Mouse (Mus musculus): ENCODE measurements at regions not wholly inside any gene's neighbourhood (a gene's known extent, or its start where the extent isn't known, plus 50 kb on each side); places are given as distances from the start of the nearest gene placed in this dataset.
"Not testable (repeated sequence)": the region's sequence is repeated elsewhere in the genome, so short reads cannot be mapped to it uniquely, and the experiment has no call there.

- H3K36me3 ChIP-seq (ENCODE audit: control insufficient read depth): no peaks in the 10 kb centered on the region
- no peak for TF ChIP-seq GATA1 (IDR thresholded peaks at IDR 0.05; ENCODE audit: low read length)
- no peak for TF ChIP-seq TAL1 (IDR thresholded peaks at IDR 0.05; ENCODE audit: low read length)
- no peaks in the 10 kb centered on the region for H3K9me3 ChIP-seq (ENCODE audit: control insufficient read depth, low read length)
- no peak overlapping the region for H3K4me3 ChIP-seq (replicated peaks)
- H3K4me1 ChIP-seq (ENCODE audit: control insufficient read depth): peaks cover 5% of the 10 kb centered on the region
- H3K27me3 ChIP-seq (ENCODE audit: control insufficient read depth): no peaks in the 10 kb centered on the region
These were observed 76.6 kb downstream of the Gm13691 start for GRCm38 (mm10) chr2:84066785-84067526.

GRCm38 (mm10) chr2:84068617-84069016 lies 78.3 kb downstream of the Gm13691 start:
- TF ChIP-seq GATA1 (IDR thresholded peaks at IDR 0.05; ENCODE audit: low read length): no peak
- no peak for TF ChIP-seq TAL1 (IDR thresholded peaks at IDR 0.05; ENCODE audit: low read length)

GRCm38 (mm10) chr2:84069411-84069810 lies 79.1 kb downstream of the Gm13691 start:
- not testable (repeated sequence) for H3K9me3 ChIP-seq (ENCODE audit: control insufficient read depth, low read length); H3K27me3 ChIP-seq (ENCODE audit: control insufficient read depth); H3K4me3 ChIP-seq (replicated peaks); H3K4me1 ChIP-seq (ENCODE audit: control insufficient read depth); H3K36me3 ChIP-seq (ENCODE audit: control insufficient read depth)

More at GRCm38 (mm10) chr2:84068617-84069016, 78.3 kb downstream of the Gm13691 start:
- Histone ChIP-seq H3K4me1 (ENCODE audit: control insufficient read depth) (peaks cover 10% of the 10 kb centered on the region), H3K9me3 (ENCODE audit: control insufficient read depth, low read length) (no peaks in the 10 kb centered on the region), H3K4me3 (replicated peaks) (no peak overlapping the region), H3K27me3 (ENCODE audit: control insufficient read depth) (no peaks in the 10 kb centered on the region), H3K36me3 (ENCODE audit: control insufficient read depth) (no peaks in the 10 kb centered on the region)

- Histone ChIP-seq H3K27me3 (ENCODE audit: control insufficient read depth) (no peaks in the 10 kb centered on the region), H3K9me3 (ENCODE audit: control insufficient read depth, low read length) (no peaks in the 10 kb centered on the region), H3K36me3 (ENCODE audit: control insufficient read depth) (no peaks in the 10 kb centered on the region), H3K4me1 (ENCODE audit: control insufficient read depth) (peaks cover 16% of the 10 kb centered on the region), H3K4me3 (replicated peaks) (no peak overlapping the region)
- TF ChIP-seq GATA1 (IDR thresholded peaks at IDR 0.05; ENCODE audit: low read length): no peak
- no peak for TF ChIP-seq TAL1 (IDR thresholded peaks at IDR 0.05; ENCODE audit: low read length)
These were observed 82.7 kb downstream of the Gm13691 start for GRCm38 (mm10) chr2:84072881-84073583.

GRCm38 (mm10) chr2:84075944-84076343 lies 85.6 kb downstream of the Gm13691 start:
- H3K27me3 ChIP-seq (ENCODE audit: control insufficient read depth): no peaks in the 10 kb centered on the region
- no peaks in the 10 kb centered on the region for H3K36me3 ChIP-seq (ENCODE audit: control insufficient read depth)
- TF ChIP-seq GATA1 (IDR thresholded peaks at IDR 0.05; ENCODE audit: low read length) (no peak), TAL1 (IDR thresholded peaks at IDR 0.05; ENCODE audit: low read length) (no peak)
- H3K9me3 ChIP-seq (ENCODE audit: control insufficient read depth, low read length): no peaks in the 10 kb centered on the region
- H3K4me1 ChIP-seq (ENCODE audit: control insufficient read depth): peaks cover 40% of the 10 kb centered on the region
- no peak overlapping the region for H3K4me3 ChIP-seq (replicated peaks)

GRCm38 (mm10) chr2:84079284-84079683 lies 88.9 kb downstream of the Gm13691 start:
- no peaks in the 10 kb centered on the region for H3K27me3 ChIP-seq (ENCODE audit: control insufficient read depth)
- TF ChIP-seq GATA1 (IDR thresholded peaks at IDR 0.05; ENCODE audit: low read length) (peak; percentile 58), TAL1 (IDR thresholded peaks at IDR 0.05; ENCODE audit: low read length) (peak; percentile 43)
- H3K4me1 ChIP-seq (ENCODE audit: control insufficient read depth): peaks cover 34% of the 10 kb centered on the region
- peak overlapping the region; percentile 14 for H3K4me3 ChIP-seq (replicated peaks)
- H3K9me3 ChIP-seq (ENCODE audit: control insufficient read depth, low read length): no peaks in the 10 kb centered on the region
- no peaks in the 10 kb centered on the region for H3K36me3 ChIP-seq (ENCODE audit: control insufficient read depth)

GRCm38 (mm10) chr2:84080228-84080627 lies 89.9 kb downstream of the Gm13691 start:
- TF ChIP-seq GATA1 (IDR thresholded peaks at IDR 0.05; ENCODE audit: low read length) (no peak), TAL1 (IDR thresholded peaks at IDR 0.05; ENCODE audit: low read length) (no peak)
- no peak overlapping the region for H3K4me3 ChIP-seq (replicated peaks)
- no peaks in the 10 kb centered on the region for H3K27me3 ChIP-seq (ENCODE audit: control insufficient read depth)
- H3K36me3 ChIP-seq (ENCODE audit: control insufficient read depth): no peaks in the 10 kb centered on the region
- H3K9me3 ChIP-seq (ENCODE audit: control insufficient read depth, low read length): no peaks in the 10 kb centered on the region
- peaks cover 34% of the 10 kb centered on the region for H3K4me1 ChIP-seq (ENCODE audit: control insufficient read depth)

GRCm38 (mm10) chr2:84094751-84095150 lies 104.4 kb downstream of the Gm13691 start:
- TF ChIP-seq GATA1 (IDR thresholded peaks at IDR 0.05; ENCODE audit: low read length) (no peak), TAL1 (IDR thresholded peaks at IDR 0.05; ENCODE audit: low read length) (no peak)
- Histone ChIP-seq H3K4me1 (ENCODE audit: control insufficient read depth) (no peaks in the 10 kb centered on the region), H3K27me3 (ENCODE audit: control insufficient read depth) (no peaks in the 10 kb centered on the region), H3K36me3 (ENCODE audit: control insufficient read depth) (no peaks in the 10 kb centered on the region), H3K9me3 (ENCODE audit: control insufficient read depth, low read length) (no peaks in the 10 kb centered on the region), H3K4me3 (replicated peaks) (no peak overlapping the region)

GRCm38 (mm10) chr2:84098746-84099145 lies 108.4 kb downstream of the Gm13691 start:
- H3K4me1 ChIP-seq (ENCODE audit: control insufficient read depth): peaks cover 5% of the 10 kb centered on the region
- H3K27me3 ChIP-seq (ENCODE audit: control insufficient read depth): no peaks in the 10 kb centered on the region
- no peak for TF ChIP-seq GATA1 (IDR thresholded peaks at IDR 0.05; ENCODE audit: low read length)
- H3K9me3 ChIP-seq (ENCODE audit: control insufficient read depth, low read length): no peaks in the 10 kb centered on the region
- H3K36me3 ChIP-seq (ENCODE audit: control insufficient read depth): no peaks in the 10 kb centered on the region
- no peak overlapping the region for H3K4me3 ChIP-seq (replicated peaks)

Data from erythroblast, embryonic 14.5 days (primary cell).